Mouse (Mus musculus): ENCODE data around the gene Qrich2. TPM values are rescaled to one million over a fixed set of nuclear protein-coding genes. Genes with fewer than 3 reads are reported as not detected.

Gene Qrich2
- total and polyA plus RNA-seq, 3 experiments, result 0.29 to 0.38 (median 0.32) TPM

DNA sequence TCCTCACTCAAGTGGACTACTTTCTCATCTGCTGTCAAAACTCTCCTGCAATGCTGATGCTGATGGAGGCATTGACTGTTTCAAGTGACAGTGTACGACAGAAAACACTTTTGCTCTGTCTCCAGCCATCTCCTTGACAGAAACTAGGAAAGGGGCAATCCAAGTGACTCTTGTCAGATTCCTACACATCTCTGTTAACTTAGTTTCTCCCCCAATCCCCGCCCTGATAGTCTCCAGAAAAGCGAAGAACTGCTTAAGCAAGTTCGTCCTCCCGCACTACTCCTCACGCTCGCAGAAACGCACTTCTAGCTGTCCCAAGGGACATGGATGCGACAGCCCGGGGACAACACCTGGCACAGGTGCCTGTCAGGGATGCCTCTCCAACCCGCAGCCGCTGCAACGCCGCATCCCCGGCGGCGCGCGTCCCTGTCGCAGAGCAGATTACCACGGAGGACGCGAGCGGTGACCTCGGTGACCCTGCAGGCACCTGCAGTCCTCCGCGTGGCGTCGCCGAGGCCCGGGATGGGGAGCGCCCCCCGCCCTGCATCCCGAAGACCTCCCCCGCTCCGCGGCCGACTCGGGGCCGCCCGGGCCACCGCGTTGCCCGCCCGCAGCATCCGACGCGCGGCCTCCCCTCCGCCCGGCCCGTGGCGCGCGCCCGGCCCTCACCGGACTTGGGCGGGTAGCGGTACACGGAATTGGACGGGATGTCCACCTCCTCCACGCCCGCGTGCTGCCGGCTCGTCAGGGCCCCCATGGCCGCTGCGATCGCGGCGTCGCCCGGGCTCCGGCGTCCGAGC lies 53.8 kb downstream of the Qrich2 start:
- no peaks in the 10 kb centered on the region for H3K9me3 ChIP-seq (replicated peaks; ENCODE audit: low read length)
- H3K36me3 ChIP-seq (replicated peaks in 1 of 2; ENCODE audit: control insufficient read depth in 1 of 2, insufficient read depth in 1 of 2, low read length in 1 of 2), result peaks cover 10 to 14% of the 10 kb centered on the region in 2 experiments
- peak; percentile 46 for DNase-seq (ENCODE audit: extremely low read depth)
- peak overlapping the region; percentile 61 to 99 (median 81) for H3K4me3 ChIP-seq (replicated peaks in 1 of 3; ENCODE audit: low read depth in 2 of 3, low read length in 2 of 3, poor library complexity in 1 of 3)
- TF ChIP-seq JUND (conservative IDR thresholded peaks at IDR 0.05; ENCODE audit: low read depth, low read length), result 0 out of 2 replicates have a peak, but pooled peaks have one; percentile 1
- peak; percentile 52; the same call in 1 of the 2 replicates for TF ChIP-seq UBTF (IDR thresholded peaks at IDR 0.05; ENCODE audit: low read depth, low read length)
- peak; percentile 0; the same call in 1 of the 2 replicates for TF ChIP-seq SMC3 (IDR thresholded peaks at IDR 0.05; ENCODE audit: low read depth, low read length)
- TF ChIP-seq KAT2A (IDR thresholded peaks at IDR 0.05; ENCODE audit: insufficient replicate concordance, low read length), result no peak
- TF ChIP-seq MAX (IDR thresholded peaks at IDR 0.05; ENCODE audit: low read length), result peak; percentile 42; the same call in 1 of the 2 replicates
- peak; percentile 25; the same call in 1 of the 2 replicates for TF ChIP-seq TCF12 (IDR thresholded peaks at IDR 0.05; ENCODE audit: low read depth, low read length)
- TF ChIP-seq MAFK (IDR thresholded peaks at IDR 0.05; ENCODE audit: insufficient replicate concordance, low read length), result no peak
- no peak for TF ChIP-seq ELF1 (IDR thresholded peaks at IDR 0.05; ENCODE audit: low read depth, low read length)
- 0 out of 2 replicates have a peak, but pooled peaks have one; percentile 5 for TF ChIP-seq MAZ (IDR thresholded peaks at IDR 0.05; ENCODE audit: low read depth, low read length)
- peak; percentile 87; the same call in 1 of the 2 replicates for TF ChIP-seq SIN3A (IDR thresholded peaks at IDR 0.05; ENCODE audit: low read length)
- 0 out of 2 replicates have a peak, but pooled peaks have one; percentile 26 for TF ChIP-seq CHD2 (IDR thresholded peaks at IDR 0.05; ENCODE audit: low read length)
- 0 out of 2 replicates have a peak, but pooled peaks have one; percentile 0 for TF ChIP-seq ZNF384 (IDR thresholded peaks at IDR 0.05; ENCODE audit: low read depth, low read length)
- TF ChIP-seq ZC3H11A (IDR thresholded peaks at IDR 0.05; ENCODE audit: low read depth, low read length), result no peak
- TF ChIP-seq BHLHE40 (IDR thresholded peaks at IDR 0.05; ENCODE audit: low read depth, low read length), result peak; percentile 3; the same call in 1 of the 2 replicates
- dilution Hi-C loops (cut with MboI; ENCODE audit: extremely low pct_ligation_motif_present, extremely low pct_unique_long_range_greater_than_20kb, low sequenced_read_pairs), result no loop called here
- H3K27ac ChIP-seq (ENCODE audit: insufficient read depth, low read depth), result peak overlapping the region; percentile 93
- H3K9ac ChIP-seq (ENCODE audit: insufficient read depth, low read depth), result peak overlapping the region; percentile 99
- in situ Hi-C loops (cut with MboI; ENCODE audit: low pct_ligation_motif_present, low pct_unique_long_range_greater_than_20kb, low sequenced_read_pairs), result loop anchor here (25.0 kb wide), 1 partner anchor 775 kb away; the partner anchor contains the start of gene Slc25a19
- H3K27me3 ChIP-seq (replicated peaks), result no peaks in the 10 kb centered on the region
- H3K4me1 ChIP-seq (ENCODE audit: control insufficient read depth in 1 of 2, insufficient read depth in 2 of 2), result peaks cover 27 to 74% of the 10 kb centered on the region in 2 experiments
- H3K4me2 ChIP-seq (ENCODE audit: insufficient read depth, low read depth, poor library complexity, severe bottlenecking), result peak overlapping the region; percentile 24
- peaks cover 59% of the 10 kb centered on the region for H3K79me2 ChIP-seq (replicated peaks; ENCODE audit: control insufficient read depth, extremely low read depth, insufficient read depth, poor library complexity, severe bottlenecking)

DNA sequence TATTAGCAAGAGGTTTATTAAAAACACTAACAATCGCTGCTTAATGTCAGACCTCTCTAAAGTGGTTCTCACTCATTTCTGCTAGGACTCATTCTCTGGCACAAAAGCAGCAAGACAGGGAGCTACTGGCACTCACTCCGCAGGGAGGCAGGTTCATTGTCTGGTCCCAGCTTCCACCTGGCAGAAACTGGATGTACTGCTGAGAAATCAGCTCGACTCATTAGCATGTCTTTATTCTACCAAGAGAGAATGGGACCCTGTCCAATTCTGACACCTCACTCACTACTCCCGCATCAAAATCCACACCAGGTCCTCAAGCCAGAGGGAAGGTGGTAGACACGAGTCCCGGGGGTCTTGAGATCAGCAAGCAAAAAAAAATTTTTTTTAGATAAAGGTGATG lies 54.5 kb downstream of the Qrich2 start:
- dilution Hi-C loops (cut with MboI; ENCODE audit: extremely low pct_ligation_motif_present, extremely low pct_unique_long_range_greater_than_20kb, low sequenced_read_pairs), result no loop called here
- Histone ChIP-seq H3K36me3 (replicated peaks in 1 of 2; ENCODE audit: control insufficient read depth in 1 of 2, insufficient read depth in 1 of 2, low read length in 1 of 2) (peaks cover 10 to 14% of the 10 kb centered on the region in 2 experiments), H3K27ac (ENCODE audit: insufficient read depth, low read depth) (peak overlapping the region; percentile 93), H3K27me3 (replicated peaks) (no peaks in the 10 kb centered on the region), H3K4me3 (replicated peaks in 1 of 3; ENCODE audit: low read depth in 2 of 3, low read length in 2 of 3, poor library complexity in 1 of 3) (peak overlapping the region; percentile 61 to 99 (median 81)), H3K79me2 (replicated peaks; ENCODE audit: control insufficient read depth, extremely low read depth, insufficient read depth, poor library complexity, severe bottlenecking) (peaks cover 59% of the 10 kb centered on the region), H3K9ac (ENCODE audit: insufficient read depth, low read depth) (peak overlapping the region; percentile 99), H3K9me3 (replicated peaks; ENCODE audit: low read length) (no peaks in the 10 kb centered on the region), H3K4me1 (ENCODE audit: control insufficient read depth in 1 of 2, insufficient read depth in 2 of 2) (peaks cover 21 to 74% of the 10 kb centered on the region in 2 experiments), H3K4me2 (ENCODE audit: insufficient read depth, low read depth, poor library complexity, severe bottlenecking) (peak overlapping the region; percentile 24)
- peak; percentile 42 for DNase-seq (ENCODE audit: extremely low read depth)
- in situ Hi-C loops (cut with MboI; ENCODE audit: low pct_ligation_motif_present, low pct_unique_long_range_greater_than_20kb, low sequenced_read_pairs), result loop anchor here (25.0 kb wide), 1 partner anchor 774 kb away; the partner anchor contains the start of gene Slc25a19
- TF ChIP-seq HCFC1 (IDR thresholded peaks at IDR 0.05; ENCODE audit: low read depth, low read length), result no peak
- peak; percentile 51 for TF ChIP-seq TBP (conservative IDR thresholded peaks at IDR 0.05; ENCODE audit: low read depth, low read length)
- TF ChIP-seq ZC3H11A (IDR thresholded peaks at IDR 0.05; ENCODE audit: low read depth, low read length), result no peak
- no peak for TF ChIP-seq USF2 (conservative IDR thresholded peaks at IDR 0.05; ENCODE audit: low read depth, low read length)
- no peak; the same call in 1 of the 2 replicates for TF ChIP-seq UBTF (IDR thresholded peaks at IDR 0.05; ENCODE audit: low read depth, low read length)
- TF ChIP-seq BHLHE40 (IDR thresholded peaks at IDR 0.05; ENCODE audit: low read depth, low read length), result peak; percentile 38; the same call in 1 of the 2 replicates
- TF ChIP-seq MXI1 (IDR thresholded peaks at IDR 0.05; ENCODE audit: low read depth, low read length), result peak; percentile 23; the same call in 1 of the 2 replicates
- no peak for TF ChIP-seq ELF1 (IDR thresholded peaks at IDR 0.05; ENCODE audit: low read depth, low read length)
- peak; percentile 72; the same call in 1 of the 2 replicates for TF ChIP-seq NELFE (IDR thresholded peaks at IDR 0.05; ENCODE audit: low read depth, low read length)
- TF ChIP-seq SMC3 (IDR thresholded peaks at IDR 0.05; ENCODE audit: low read depth, low read length), result no peak; the same call in none of the 2 replicates
- TF ChIP-seq PAX5 (IDR thresholded peaks at IDR 0.05; ENCODE audit: low read length), result no peak
- TF ChIP-seq ZKSCAN1 (IDR thresholded peaks at IDR 0.05; ENCODE audit: borderline replicate concordance, low read depth, low read length), result no peak
- TF ChIP-seq GABPA (IDR thresholded peaks at IDR 0.05; ENCODE audit: insufficient replicate concordance, low read depth, low read length), result no peak
- TF ChIP-seq ETS1 (conservative IDR thresholded peaks at IDR 0.05; ENCODE audit: low read depth, low read length), result peak; percentile 31; the same call in 1 of the 2 replicates
- TF ChIP-seq USF1 (IDR thresholded peaks at IDR 0.05; ENCODE audit: low read depth, low read length), result no peak
- TF ChIP-seq POLR2AphosphoS2 (IDR thresholded peaks at IDR 0.05; ENCODE audit: low read depth, low read length), result peak; percentile 86
- TF ChIP-seq JUND (conservative IDR thresholded peaks at IDR 0.05; ENCODE audit: low read depth, low read length), result 0 out of 2 replicates have a peak, but pooled peaks have one; percentile 28
- TF ChIP-seq EP300 (IDR thresholded peaks at IDR 0.05; ENCODE audit: low read length), result 0 out of 2 replicates have a peak, but pooled peaks have one; percentile 33
- peak; percentile 36; the same call in 1 of the 2 replicates for TF ChIP-seq RCOR1 (conservative IDR thresholded peaks at IDR 0.05; ENCODE audit: low read depth, low read length)

Measured in CH12.LX (cell line).